Mouse (Mus musculus): ENCODE results near the gene Dgki.

Dgki gene

DNA sequence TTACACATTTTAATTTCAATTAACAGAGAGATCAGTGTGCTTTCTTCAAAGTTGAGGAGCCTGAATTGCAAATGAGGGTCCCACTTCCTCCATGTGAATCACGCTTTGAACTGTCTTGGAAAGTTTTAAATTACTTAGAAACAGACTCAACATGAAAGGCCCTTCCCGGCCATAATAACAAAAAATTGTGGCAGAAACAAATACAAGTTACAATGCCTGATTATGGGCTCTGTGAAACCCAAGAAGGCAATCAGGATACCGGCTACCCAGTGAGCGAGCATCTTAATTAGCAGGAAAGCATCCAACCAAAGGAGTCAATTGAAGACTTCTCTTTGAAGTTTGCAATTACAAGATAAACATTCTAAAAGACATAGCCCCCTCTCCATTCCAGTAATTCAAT, 292.4 kb downstream of the Dgki start:
- DNase-seq (ENCODE audit: low spot score) = no peak

DNA sequence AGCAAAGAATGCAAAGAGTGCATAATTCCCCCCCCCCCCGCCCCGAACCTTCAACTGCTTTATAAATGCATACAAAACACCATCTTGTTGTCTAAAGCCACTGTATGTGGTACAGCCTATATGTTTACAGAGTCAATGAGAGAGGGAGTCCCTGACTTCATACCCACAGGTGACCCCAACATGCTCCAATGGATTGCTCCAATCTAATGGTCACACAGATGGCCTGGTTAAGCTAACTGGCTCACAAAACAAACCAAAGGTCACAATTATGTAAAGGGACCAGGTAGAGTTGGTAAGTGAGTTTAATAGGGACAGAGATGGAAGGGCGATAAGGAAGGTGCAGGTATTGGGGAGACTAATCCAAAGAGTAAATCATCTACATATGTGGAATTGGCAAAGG, 295.1 kb downstream of the Dgki start:
- no peak for DNase-seq (ENCODE audit: low spot score)

DNA sequence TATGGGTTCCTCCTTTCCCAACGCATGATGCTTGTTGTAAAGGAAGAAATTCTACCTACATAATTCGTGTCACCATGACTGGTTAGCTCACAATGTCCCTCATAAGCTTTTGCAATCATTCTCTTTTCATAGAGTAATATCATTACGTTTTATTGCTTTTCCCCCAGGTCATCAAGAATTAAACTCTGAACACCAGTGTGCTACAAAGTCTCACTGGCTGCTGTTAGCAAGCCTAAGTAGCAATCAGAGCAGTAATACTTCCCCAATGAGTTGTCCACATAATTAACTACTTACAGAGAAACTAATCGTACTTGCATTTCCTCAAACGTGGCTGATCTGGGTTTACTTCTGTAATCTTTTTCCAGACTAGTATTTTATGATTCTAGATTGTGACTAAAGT, 296.7 kb downstream of the Dgki start:
- DNase-seq (ENCODE audit: low spot score) = no peak

DNA sequence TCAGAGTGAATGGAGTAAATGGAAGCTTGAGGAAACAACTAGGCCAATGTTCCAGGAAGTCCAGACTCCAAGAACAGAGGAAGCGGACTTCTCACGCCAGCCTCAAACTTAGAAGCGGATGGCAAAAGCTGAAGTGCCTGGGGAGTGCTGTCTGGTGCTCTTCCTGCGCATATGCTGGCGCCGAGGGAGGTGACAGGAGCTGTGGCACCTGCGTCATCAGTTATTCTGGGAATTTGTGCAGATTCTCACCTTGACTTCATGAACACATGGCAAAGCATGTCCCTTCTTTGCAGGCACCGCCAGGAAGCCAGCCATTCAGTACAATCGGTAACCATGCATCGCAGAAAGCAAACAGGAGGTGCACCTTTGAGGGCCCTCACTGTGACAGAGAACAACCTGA, 301.0 kb downstream of the Dgki start:
- DNase-seq (ENCODE audit: low spot score) = no peak

DNA sequence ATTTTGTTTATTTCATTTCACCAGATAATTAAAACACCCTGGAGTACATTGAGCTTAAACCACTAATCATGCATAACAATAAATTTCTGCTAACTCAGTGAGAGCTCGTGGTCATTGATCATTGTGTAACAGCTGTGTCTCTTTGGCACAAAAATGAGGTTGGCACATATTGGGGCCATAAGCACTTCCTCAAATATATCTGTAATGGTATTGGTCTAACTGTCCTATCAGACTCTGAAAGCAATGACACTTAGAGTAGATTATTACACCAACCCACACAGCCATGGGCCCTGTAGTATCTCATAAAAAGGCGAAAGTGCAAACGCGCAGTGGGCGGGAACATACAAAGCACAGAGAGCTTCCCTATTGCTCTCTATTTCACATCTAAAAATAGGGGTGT, 305.7 kb downstream of the Dgki start:
- DNase-seq (ENCODE audit: low spot score) = no peak

GRCm38 (mm10) chr6:36990186-36990585, 309.8 kb downstream of the Dgki start:
- DNase-seq (ENCODE audit: low spot score) = no peak

DNA sequence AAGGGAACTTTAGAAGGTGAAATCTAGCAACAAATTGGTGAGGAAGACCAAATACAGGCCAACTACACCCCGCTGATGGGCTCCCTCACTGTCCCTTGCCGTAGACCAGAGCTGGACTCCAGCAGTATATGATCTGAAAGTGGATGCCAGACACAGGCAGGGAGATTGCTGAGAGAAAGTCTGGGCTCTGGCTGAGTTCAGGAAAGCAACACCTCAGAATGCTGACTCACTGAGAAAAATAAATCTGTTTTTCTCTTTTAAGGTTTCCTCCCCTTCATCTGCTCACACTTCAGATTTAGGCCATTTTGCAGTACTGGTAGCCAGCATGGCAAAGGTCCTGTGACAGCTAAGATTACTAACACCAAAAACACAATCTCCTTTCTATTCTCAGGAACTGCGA, 311.2 kb downstream of the Dgki start:
- DNase-seq (ENCODE audit: low spot score) = no peak

- no peak for DNase-seq (ENCODE audit: low spot score)
These were observed 318.3 kb downstream of the Dgki start for GRCm38 (mm10) chr6:36981646-36982045.

DNA sequence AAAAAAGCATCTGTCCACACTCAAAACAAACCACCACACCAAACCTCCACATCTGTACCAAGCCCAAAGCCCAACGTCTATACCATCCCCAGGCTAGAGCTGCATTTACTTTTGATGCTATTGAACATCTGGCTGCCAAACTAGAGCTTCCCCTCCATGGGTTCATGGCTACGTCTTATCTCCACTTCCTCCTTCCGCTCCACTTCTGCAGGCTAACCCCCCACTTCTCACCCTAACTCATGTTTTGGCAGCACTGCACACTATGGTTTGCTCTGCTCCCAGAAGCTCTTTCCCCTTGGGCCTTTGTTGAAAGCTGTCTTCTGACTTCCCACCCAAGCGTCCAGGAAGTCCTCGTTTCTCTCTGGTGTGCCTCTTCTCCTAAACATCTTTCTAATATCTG, 319.5 kb downstream of the Dgki start:
- DNase-seq (ENCODE audit: low spot score) = no peak

- no peak for DNase-seq (ENCODE audit: low spot score)
These were observed 321.8 kb downstream of the Dgki start for GRCm38 (mm10) chr6:36978176-36978575.

DNA sequence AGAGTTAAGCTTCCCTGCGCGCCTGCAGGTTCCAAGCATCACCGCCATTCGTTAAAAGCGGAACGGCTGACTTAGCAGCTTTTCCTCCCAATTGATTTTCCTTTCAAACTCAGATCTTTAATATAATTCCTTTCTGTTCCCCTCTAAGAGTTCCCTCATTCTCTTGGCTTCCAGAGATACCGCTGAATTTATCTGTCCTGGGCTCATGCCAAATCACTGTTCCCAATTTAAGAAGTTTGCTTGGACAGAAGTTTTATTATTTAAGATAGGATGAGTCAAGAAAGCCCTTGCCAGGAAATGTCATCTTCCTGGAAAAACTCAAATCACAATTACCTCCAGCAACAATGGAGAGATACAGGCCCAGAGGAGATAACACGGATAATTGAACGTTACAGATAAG, 326.9 kb downstream of the Dgki start:
- DNase-seq (ENCODE audit: low spot score) = no peak

- no peak for DNase-seq (ENCODE audit: low spot score)
These were observed 327.5 kb downstream of the Dgki start for GRCm38 (mm10) chr6:36972494-36972893.

DNA sequence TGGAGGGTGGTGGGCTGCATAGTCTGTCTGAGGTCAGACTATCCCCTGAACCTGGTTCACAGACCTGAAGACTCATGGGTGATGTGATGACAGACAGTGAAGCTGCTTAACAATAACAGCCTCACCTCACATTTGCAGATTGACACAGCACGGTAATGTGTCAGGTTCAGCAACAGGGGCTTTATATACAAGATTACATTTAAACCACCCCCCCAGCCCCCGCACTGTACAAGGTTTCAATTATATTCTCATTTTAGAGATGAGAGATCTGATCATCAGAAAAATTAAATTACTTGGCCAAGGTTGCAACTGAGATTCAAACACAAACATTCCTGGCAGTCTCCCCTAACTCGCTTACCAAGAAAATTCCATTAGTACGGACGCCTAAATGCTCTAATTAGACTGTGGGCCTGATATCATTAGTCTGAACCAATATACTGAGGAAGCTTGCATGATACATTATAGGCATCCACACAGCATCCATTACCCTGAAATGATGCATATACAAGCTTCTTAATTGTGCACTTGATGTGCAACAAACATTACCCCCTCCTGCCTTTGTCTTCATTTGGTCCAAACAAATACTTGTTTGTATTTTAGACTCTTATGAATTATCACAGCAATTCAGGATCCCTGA, 330.6 kb downstream of the Dgki start:
- DNase-seq (ENCODE audit: low spot score) = no peak

GRCm38 (mm10) chr6:36960658-36961057, 339.3 kb downstream of the Dgki start:
- DNase-seq (ENCODE audit: low spot score) = no peak

DNA sequence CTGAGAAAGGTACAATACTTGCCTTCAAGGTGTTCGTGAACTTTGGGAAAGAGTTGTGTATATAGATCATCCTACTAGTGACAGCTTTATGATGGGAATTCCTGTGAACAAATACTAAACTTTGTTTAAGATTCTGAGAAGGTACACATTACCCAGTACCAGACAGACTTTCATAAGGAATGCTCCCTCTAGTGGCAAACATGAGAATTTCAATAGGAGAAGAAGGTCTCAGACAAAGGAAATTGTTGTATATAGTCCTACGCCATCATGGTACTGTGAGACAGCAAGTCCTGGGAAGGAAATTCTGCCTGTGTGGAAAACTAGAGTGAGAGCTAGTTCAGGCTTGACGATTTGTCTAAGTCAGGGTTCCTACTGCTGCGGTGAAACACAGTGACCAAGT, 344.7 kb downstream of the Dgki start:
- no peak for DNase-seq (ENCODE audit: low spot score)

DNA sequence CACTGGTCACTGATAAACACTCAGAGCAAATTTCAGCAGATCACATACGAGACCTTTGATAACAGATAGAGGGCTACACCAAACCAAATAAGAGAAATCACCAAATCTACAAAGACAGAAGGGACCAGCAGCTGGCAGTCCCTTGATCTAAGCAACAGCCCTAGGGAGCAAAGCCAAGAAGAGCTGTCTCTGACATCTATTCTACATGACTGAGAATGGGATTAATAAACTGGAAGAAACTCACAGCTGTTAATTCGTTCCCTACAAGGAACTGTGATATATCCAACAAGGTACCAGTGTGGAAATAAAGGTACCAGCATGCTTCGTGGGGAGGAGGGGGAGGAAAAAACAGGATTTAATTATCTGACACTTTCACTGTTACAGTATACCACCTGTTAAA, 349.3 kb downstream of the Dgki start:
- DNase-seq (ENCODE audit: low spot score) = no peak

- DNase-seq (ENCODE audit: low spot score) = no peak
These were observed 352.1 kb downstream of the Dgki start for GRCm38 (mm10) chr6:36947861-36948260.

DNA sequence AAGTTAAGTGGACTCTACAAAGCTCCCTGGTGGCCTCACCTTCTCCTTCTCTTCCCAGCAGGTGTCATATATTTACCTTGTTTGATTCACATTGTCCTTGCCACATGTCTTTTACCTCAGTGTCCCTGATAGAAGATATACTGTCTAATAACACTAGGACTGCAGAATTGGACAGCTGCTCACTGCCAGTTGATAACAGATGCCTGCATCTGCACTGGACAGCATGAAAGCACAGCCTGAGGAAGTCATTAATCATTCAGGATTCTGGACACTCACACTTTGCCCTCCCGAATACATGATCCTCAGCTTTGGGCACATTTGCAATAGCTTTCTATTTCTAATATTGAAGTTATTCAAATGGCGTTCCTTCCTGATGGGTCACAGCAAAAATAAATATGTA, 362.5 kb downstream of the Dgki start:
- DNase-seq (ENCODE audit: low spot score) = no peak

GRCm38 (mm10) chr6:36936816-36937215, 363.2 kb downstream of the Dgki start:
- no peak for DNase-seq (ENCODE audit: low spot score)

- DNase-seq (ENCODE audit: low spot score) = no peak
These were observed 368.5 kb downstream of the Dgki start for GRCm38 (mm10) chr6:36931473-36931872.

- no peak for DNase-seq (ENCODE audit: low spot score)
These were observed 370.2 kb downstream of the Dgki start for GRCm38 (mm10) chr6:36929781-36930180.

DNA sequence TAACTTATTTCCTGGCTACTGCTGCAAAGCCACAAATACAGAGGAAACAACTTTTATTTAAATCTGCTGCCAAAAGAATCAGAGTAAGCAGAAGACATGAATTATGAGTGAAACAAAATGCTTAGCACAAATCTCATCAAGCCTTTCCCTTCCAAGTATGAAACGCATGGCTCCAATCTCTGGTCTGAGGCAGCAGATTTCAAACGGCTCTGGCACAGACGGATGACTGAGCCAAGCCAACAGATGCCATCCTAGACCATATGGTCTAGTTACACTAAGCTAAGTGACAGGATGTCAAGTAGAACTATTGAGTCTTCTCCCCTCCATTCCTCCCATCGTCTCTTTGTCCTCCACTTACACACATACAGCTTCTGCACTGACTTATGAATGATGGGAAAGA, 373.5 kb downstream of the Dgki start:
- DNase-seq (ENCODE audit: low spot score) = no peak

DNA sequence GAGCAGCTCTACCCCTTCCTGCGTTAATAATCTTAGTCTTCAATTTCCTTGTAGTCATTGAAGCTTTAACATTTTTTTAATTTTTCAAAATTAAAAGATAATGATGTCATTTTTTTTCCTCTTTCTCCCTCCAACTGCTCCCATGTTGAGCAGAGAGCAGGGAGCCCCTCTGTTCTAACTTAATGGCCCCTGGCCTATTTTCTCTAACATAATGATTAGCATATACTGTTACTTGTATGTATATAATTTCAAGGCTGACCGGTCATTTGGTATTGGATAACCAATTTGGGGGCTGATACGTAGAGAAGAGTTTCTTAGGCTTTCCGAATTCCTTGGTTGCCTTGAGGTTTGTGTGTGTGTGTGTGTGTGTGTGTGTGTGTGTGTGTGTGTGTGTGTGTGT, 378.0 kb downstream of the Dgki start:
- no peak for DNase-seq (ENCODE audit: low spot score)

DNA sequence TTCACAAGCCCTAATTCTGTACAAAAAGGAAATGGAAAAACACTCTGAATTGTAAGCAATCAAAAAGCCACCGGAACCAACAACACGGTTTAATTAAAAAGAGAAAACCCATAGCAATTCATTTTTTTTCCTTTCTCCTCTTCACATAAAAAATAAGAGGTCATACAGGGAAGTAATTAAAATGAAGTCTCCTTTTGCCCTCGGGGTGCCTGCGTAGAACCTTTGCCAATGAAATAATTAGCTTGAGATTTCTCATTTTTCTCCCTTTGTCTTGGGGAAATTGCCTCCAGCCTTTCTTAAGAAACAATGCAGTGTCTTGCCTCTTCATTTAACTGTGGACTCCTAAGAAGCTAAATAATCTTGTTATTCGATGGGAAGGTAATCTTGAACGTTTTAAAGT, 388.4 kb downstream of the Dgki start:
- no peak for DNase-seq (ENCODE audit: low spot score)

DNA sequence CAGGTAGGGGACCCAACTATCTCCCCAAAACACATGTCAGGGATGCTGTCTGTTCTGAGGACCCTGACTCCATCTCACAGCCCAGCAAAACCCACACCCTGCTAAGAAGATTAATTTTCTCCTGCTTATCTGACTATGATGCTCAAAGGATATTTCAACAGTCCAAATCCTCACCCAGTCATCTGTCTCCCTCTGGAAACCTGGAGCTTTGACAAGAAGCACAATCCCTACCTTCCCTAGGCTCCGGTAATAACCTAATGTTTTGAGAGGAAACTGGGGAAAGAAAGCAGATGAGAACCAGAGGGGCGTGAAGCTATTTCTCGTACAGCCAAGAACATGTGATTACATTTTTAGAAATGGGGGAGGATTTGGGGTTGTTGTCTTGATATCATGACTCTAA, 392.8 kb downstream of the Dgki start:
- DNase-seq (ENCODE audit: low spot score) = no peak
